Mouse (Mus musculus): ENCODE results near the gene Tapbp.

Gene Tapbp

GRCm38 (mm10) chr17:33968489-33968888 is 52.8 kb downstream of the Tapbp start:
- peak; percentile 95 for DNase-seq (ENCODE audit: low spot score)

DNA sequence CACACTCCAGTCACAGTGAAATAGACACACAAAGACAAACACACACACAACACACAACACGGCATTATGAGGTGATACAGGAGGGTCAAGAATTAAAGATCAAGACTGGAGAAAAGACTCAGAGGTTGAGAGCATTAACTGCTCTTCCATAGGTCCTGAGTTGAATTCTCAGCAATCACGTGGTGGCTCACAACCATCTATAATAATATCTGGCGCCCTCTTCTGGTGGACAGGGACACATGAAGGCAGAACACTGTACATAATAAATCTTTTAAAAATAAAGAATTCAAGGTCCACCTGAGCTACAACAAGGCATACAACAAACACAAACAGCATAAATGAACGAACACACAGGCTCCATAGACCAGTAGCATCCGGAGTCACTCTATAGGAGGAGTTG is 53.2 kb downstream of the Tapbp start:
- peak; percentile 55 for DNase-seq (ENCODE audit: low spot score)

DNA sequence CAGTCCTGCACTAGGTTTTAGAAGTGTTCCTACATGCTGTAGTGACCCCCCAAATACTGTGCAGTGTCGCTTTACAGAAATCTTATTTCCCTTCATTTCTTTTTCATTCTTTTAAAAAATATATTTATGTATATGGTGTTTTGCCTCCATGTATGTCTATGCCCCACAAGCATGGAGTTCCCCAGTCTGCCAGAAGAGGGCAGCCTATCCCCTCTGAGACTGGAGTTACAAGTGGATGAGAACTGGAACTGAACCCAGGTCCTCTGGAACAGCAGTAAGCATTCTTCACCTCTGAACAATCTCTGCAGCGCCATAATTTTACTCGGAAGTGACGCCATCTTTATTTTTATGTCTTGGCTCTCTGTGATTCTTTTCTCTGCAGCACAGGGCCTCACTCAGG is 53.7 kb downstream of the Tapbp start:
- DNase-seq (ENCODE audit: low spot score), result no peak

DNA sequence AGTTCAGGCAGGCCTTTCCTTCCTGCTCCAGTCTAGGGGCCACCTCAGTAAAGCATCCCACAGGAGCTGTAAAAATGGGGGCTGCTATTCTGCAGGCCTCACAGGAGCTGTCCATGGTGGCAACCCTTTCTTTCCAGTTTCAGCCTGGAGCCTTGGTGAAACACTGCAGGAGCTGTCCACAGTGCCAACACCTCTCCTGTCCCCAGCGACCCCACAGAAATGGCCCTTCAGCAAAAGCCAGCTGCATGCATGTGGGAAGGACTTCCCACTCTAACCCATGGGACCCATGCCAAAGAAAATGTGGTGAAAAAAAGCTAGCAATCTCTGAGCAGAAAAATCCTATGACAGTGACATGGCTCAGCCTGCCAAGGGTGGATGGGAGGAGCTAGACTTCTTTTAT is 57.0 kb downstream of the Tapbp start:
- DNase-seq (ENCODE audit: low spot score), result peak; percentile 73

DNA sequence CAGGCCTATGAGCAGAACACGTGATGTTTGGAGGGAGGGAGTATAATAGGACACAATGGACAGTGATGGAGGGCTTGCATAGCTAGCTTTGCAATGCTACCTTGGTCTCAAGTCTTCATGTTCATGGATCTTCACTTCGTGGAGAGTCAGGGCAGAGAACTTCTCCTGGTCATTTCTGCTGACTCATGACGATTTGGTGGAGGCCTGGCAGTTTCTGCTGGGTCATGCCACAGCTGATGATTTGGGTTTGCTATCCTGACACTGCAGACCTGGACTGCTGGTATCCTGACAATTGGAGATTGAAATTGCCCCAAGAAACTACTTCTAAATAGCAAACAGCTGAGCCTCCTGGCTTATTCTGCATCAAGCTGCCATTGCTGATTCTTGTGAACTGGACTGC is 57.9 kb downstream of the Tapbp start:
- no peak for DNase-seq (ENCODE audit: low spot score)

- DNase-seq (ENCODE audit: low spot score), result no peak
Observed at GRCm38 (mm10) chr17:33977861-33978557, 62.3 kb downstream of the Tapbp start.

GRCm38 (mm10) chr17:33978631-33979031 is 62.9 kb downstream of the Tapbp start:
- DNase-seq (ENCODE audit: low spot score), result peak; percentile 75

All from embryo, embryonic 10 days (tissue).